ENCODE assay signal across 7 mouse cellular contexts in the genomic region with DNA sequence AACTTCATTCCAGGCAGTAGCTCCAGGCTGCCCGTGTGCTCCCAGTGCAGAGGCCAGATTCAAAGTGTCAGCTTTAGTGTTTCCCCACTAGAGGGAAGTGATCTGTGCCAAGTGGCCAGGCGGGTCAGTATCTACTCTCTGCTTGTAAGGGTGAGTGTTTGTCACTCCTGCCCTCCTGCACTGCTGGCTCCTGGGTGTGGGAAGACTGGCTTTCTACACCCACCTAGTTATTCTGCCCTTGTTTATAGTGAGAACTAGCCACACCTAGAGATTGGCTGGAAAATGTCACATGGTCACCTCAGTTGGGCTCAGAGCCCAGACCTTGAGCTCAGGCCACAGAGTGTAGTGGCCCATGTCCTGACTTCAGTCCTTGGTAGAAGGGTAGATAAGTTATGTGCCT. TPM values are rescaled to one million over a fixed set of nuclear protein-coding genes. Genes with fewer than 3 reads are reported as not detected.
A peak's percentile ranks its signal among the peaks of the same experiment; 100 is the strongest.
DNase-seq lines count a peak whose midpoint lies in the region; ATAC-seq and TF ChIP-seq lines count a peak whose summit lies in the region.

No protein-coding gene starts in this region.

- TF ChIP-seq CTCF in intestine, postnatal 0 days (IDR thresholded peaks at IDR 0.05; ENCODE audit: low read depth): peak; percentile 60

- H3K9ac ChIP-seq in intestine, postnatal 0 days (ENCODE audit: low read depth, low read length): no peak overlapping the region

- peaks cover 26% of the 10 kb centered on the region; the same call in 1 of the 2 replicates for H3K36me3 ChIP-seq in intestine, postnatal 0 days (ENCODE audit: control insufficient read depth, insufficient read depth)

- H3K4me1 ChIP-seq in intestine, postnatal 0 days (replicated peaks; ENCODE audit: control insufficient read depth, insufficient read depth, low read length): peaks cover 12% of the 10 kb centered on the region

- H3K4me3 ChIP-seq in intestine, postnatal 0 days (ENCODE audit: low read depth, low read length): no peak overlapping the region

- DNase-seq in ovary, adult 18-20 months (ENCODE audit: low spot score): peak; percentile 25
- DNase-seq in ovary, postnatal 10 days (ENCODE audit: low spot score): no peak
- DNase-seq in cerebellum, postnatal 14 days: peak; percentile 41 to 54
- DNase-seq in frontal cortex, adult 2 months (ENCODE audit: extremely low spot score in 1 of 2, low spot score in 1 of 2): no peak
- DNase-seq in left cerebral cortex, postnatal 36 days (ENCODE audit: low spot score in 2 of 2): no peak

- WGBS in intestine, postnatal 0 days: 39% methylated on average over 2 of the region's 2 CpGs

- H3K4me2 ChIP-seq in intestine, postnatal 0 days (replicated peaks; ENCODE audit: low read depth): no peak overlapping the region

- no peak overlapping the region for H3K27ac ChIP-seq in intestine, postnatal 0 days (ENCODE audit: low read depth, low read length)

- intact Hi-C loops in left cerebral cortex, postnatal 36 days (cut with DNase I): no loop called here

- peak; percentile 66 for ATAC-seq in intestine, postnatal 0 days
- peak; percentile 58 for ATAC-seq in megakaryocyte-erythroid progenitor cell, adult 5-6 weeks (replicated peaks; ENCODE audit: low FRiP score, low TSS enrichment, poor library complexity, severe bottlenecking)

- no peaks in the 10 kb centered on the region for H3K9me3 ChIP-seq in intestine, postnatal 0 days (ENCODE audit: control insufficient read depth)

- H3K27me3 ChIP-seq in intestine, postnatal 0 days (replicated peaks; ENCODE audit: control insufficient read depth, insufficient read depth, low read length): no peaks in the 10 kb centered on the region

RNA-seq across cellular contexts. Expression of a gene that starts 2.5 kb away (rescaled TPM):
- polyA plus RNA-seq in intestine, postnatal 0 days (2015; fragmentation: Nextera tagmentation; extraction: Ambion mirVana): 48.8 and 50.2 TPM in 2 replicates
- 16.7 and 20.0 TPM in 2 replicates for total RNA-seq in megakaryocyte-erythroid progenitor cell, adult 5-6 weeks (2014; fragmentation: Nextera tagmentation)
- total RNA-seq in megakaryocyte-erythroid progenitor cell, adult 5-6 weeks (2017): 9.6 and 22.3 TPM in 2 replicates
- 60.9 and 63.1 TPM in 2 replicates for polyA plus RNA-seq in frontal cortex, adult 2 months (2012; rRNA removed)
- total RNA-seq in left cerebral cortex, postnatal 36 days (2021): 10 to 100 TPM; 47.9 to 51.3 TPM

RNA-seq across cellular contexts. Expression of a gene that starts 33.5 kb away (rescaled TPM):
- 35.7 and 38.6 TPM in 2 replicates for polyA plus RNA-seq in intestine, postnatal 0 days (2015; fragmentation: Nextera tagmentation; extraction: Ambion mirVana)
- total RNA-seq in megakaryocyte-erythroid progenitor cell, adult 5-6 weeks (2014; fragmentation: Nextera tagmentation): 76.1 and 88.6 TPM in 2 replicates
- 32.0 and 53.1 TPM in 2 replicates for total RNA-seq in megakaryocyte-erythroid progenitor cell, adult 5-6 weeks (2017)
- polyA plus RNA-seq in frontal cortex, adult 2 months (2012; rRNA removed): 75.8 and 82.0 TPM in 2 replicates
- 10 to 100 TPM; 42.4 to 63.2 TPM for total RNA-seq in left cerebral cortex, postnatal 36 days (2021)

RNA-seq across cellular contexts. Expression of a gene that starts 55.9 kb away (rescaled TPM):
- 8.6 and 10.1 TPM in 2 replicates for polyA plus RNA-seq in intestine, postnatal 0 days (2015; fragmentation: Nextera tagmentation; extraction: Ambion mirVana)
- total RNA-seq in megakaryocyte-erythroid progenitor cell, adult 5-6 weeks (2014; fragmentation: Nextera tagmentation): 0.22 and 1.5 TPM in 2 replicates
- total RNA-seq in megakaryocyte-erythroid progenitor cell, adult 5-6 weeks (2017): 0.19 and 1.1 TPM in 2 replicates
- 374 and 395 TPM in 2 replicates for polyA plus RNA-seq in frontal cortex, adult 2 months (2012; rRNA removed)
- 100 to 1,000 TPM; 498 to 620 TPM for total RNA-seq in left cerebral cortex, postnatal 36 days (2021)

Comparison
In these comparisons a context has a peak if more than half of its experiments do, and no peak if none do; other contexts are left out.
1. DNase-seq: peak in ovary, adult 18-20 months (single experiment) and cerebellum, postnatal 14 days (2 of 2); none in ovary, postnatal 10 days (single experiment), frontal cortex, adult 2 months (0 of 2) and left cerebral cortex, postnatal 36 days (0 of 2).
2. RNA of a gene that starts 55.9 kb away (total RNA-seq): 498 to 620 TPM in left cerebral cortex, postnatal 36 days; 0.19 to 1.5 TPM in megakaryocyte-erythroid progenitor cell, adult 5-6 weeks; every median in the first group is over 100 times any median in the second.